Comparison of ENCODE assay signal across 12 mouse cellular contexts in genomic region chr17:65743664-65744330, GRCm38 (mm10). TPM values are rescaled to one million over a fixed set of nuclear protein-coding genes. Genes with fewer than 3 reads are reported as not detected.
A peak's percentile ranks its signal among the peaks of the same experiment; 100 is the strongest.
DNase-seq lines count a peak whose midpoint lies in the region; ATAC-seq and TF ChIP-seq lines count a peak whose summit lies in the region.
"Had no signal": no experiment of that assay in that cellular context is flagged by ENCODE, and none has a peak within 500 bp of the region (broad histone marks: within the 10 kb centered on the region; RNA-seq: fewer than 3 reads in every experiment).

No protein-coding gene starts in this region.

- in situ Hi-C loops in ES-E14 (cut with MboI; ENCODE audit: low sequenced_read_pairs in 2 of 2, unreplicated experiment in 2 of 2), result no loop called here

- no peak for TF ChIP-seq CTCF in cortical plate, adult 2 months (IDR thresholded peaks at IDR 0.05; ENCODE audit: extremely low read depth, insufficient read depth, low read length)

- ATAC-seq in megakaryocyte progenitor cell, adult 5-6 weeks (replicated peaks; ENCODE audit: poor library complexity), result no peak
- ATAC-seq in megakaryocyte-erythroid progenitor cell, adult 5-6 weeks (replicated peaks; ENCODE audit: low FRiP score, low TSS enrichment, poor library complexity, severe bottlenecking), result no peak

- no peak for TF ChIP-seq POLR2A in cortical plate, adult 2 months (IDR thresholded peaks at IDR 0.05; ENCODE audit: extremely low read depth, insufficient read depth, low read length)

- H3K4me1 ChIP-seq in ES-E14 (ENCODE audit: control insufficient read depth in 2 of 2, insufficient read depth in 2 of 2, low read length in 2 of 2, poor library complexity in 1 of 2), result peaks cover 11 to 21% of the 10 kb centered on the region in 2 experiments
- peaks cover 2% of the 10 kb centered on the region for H3K4me1 ChIP-seq in cortical plate, adult 2 months (ENCODE audit: control insufficient read depth, insufficient read depth, low read length)

- peak; percentile 32 for DNase-seq in layer of hippocampus, adult 11-12 months (ENCODE audit: low spot score)
- no peak for DNase-seq in layer of hippocampus, postnatal 14 days (ENCODE audit: low spot score in 2 of 2)
- DNase-seq in ES-E14 (ENCODE audit: low read depth, low spot score), result no peak
- DNase-seq in mesoderm, embryonic 11.5 days (ENCODE audit: low read depth, low spot score), result peak; percentile 46
- DNase-seq in frontal cortex, postnatal 14 days (ENCODE audit: low spot score in 2 of 2), result no peak
- DNase-seq: cerebellum, adult 18-20 months; heart, adult 11 months; heart, postnatal 14 days had no signal

- H3K27ac ChIP-seq in ES-E14 (ENCODE audit: insufficient read depth, low read depth, low read length, poor library complexity, severe bottlenecking), result peak overlapping the region; percentile 54; the same call in 1 of the 2 replicates
- H3K27ac ChIP-seq in cortical plate, adult 2 months (ENCODE audit: insufficient read depth, low read length), result peak overlapping the region; percentile 90
- H3K27ac ChIP-seq: embryonic facial prominence, embryonic 10.5 days had no signal

- H3K9me3 ChIP-seq in ES-E14 (ENCODE audit: control insufficient read depth, insufficient read depth, low read depth, low read length), result no peaks in the 10 kb centered on the region

- H3K4me3 ChIP-seq in ES-E14 (ENCODE audit: insufficient read depth in 1 of 2, low read depth in 1 of 2, low read length in 2 of 2, poor library complexity in 1 of 2, severe bottlenecking in 1 of 2), result peak overlapping the region in 1 of 2 experiments; percentile 9; a peak in 1 of 4 replicates
- no peak overlapping the region for H3K4me3 ChIP-seq in cortical plate, adult 2 months (ENCODE audit: insufficient read depth, low read length)
- H3K4me3 ChIP-seq: embryonic facial prominence, embryonic 10.5 days had no signal

- no peaks in the 10 kb centered on the region for H3K36me3 ChIP-seq in ES-E14 (ENCODE audit: control insufficient read depth, insufficient read depth, low read length, poor library complexity, severe bottlenecking)

- H3K9ac ChIP-seq in ES-E14 (ENCODE audit: insufficient read depth, low read depth, low read length, poor library complexity, severe bottlenecking), result no peak overlapping the region

TF ChIP-seq in ES-E14, 5 proteins besides CTCF, POLR2A, EP300 and RAD21:
- TF ChIP-seq CHD2 (IDR thresholded peaks at IDR 0.05; ENCODE audit: low read depth, low read length) (no peak), HCFC1 (IDR thresholded peaks at IDR 0.05; ENCODE audit: borderline replicate concordance, insufficient read depth, low read length) (no peak), ZC3H11A (IDR thresholded peaks at IDR 0.05; ENCODE audit: borderline replicate concordance, low read depth, low read length) (no peak), MAFK (IDR thresholded peaks at IDR 0.05; ENCODE audit: insufficient read depth, low read depth, low read length) (peak; percentile 76; the same call in 1 of the 2 replicates), ZNF384 (IDR thresholded peaks at IDR 0.05; ENCODE audit: low read depth, low read length) (no peak)

RNA-seq across cellular contexts. Expression of gene Rab31, which starts 28.8 kb away (rescaled TPM):
- 10 to 100 TPM; 64.9 to 72.1 TPM for total RNA-seq in layer of hippocampus, postnatal 14 days (2021)
- total RNA-seq in ES-E14 (2012; rRNA removed), result 16.4 and 22.8 TPM in 2 replicates
- 78.3 and 84.6 TPM in 2 replicates for polyA plus RNA-seq in cortical plate, adult 2 months (2012; rRNA removed)
- total RNA-seq in megakaryocyte progenitor cell, adult 5-6 weeks (2015), result 44.3 and 46.2 TPM in 2 replicates
- total RNA-seq in megakaryocyte progenitor cell, adult 5-6 weeks (2017), result 73.3 and 75.1 TPM in 2 replicates
- 1.3 and 4.3 TPM in 2 replicates for total RNA-seq in megakaryocyte-erythroid progenitor cell, adult 5-6 weeks (2014; fragmentation: Nextera tagmentation)
- total RNA-seq in megakaryocyte-erythroid progenitor cell, adult 5-6 weeks (2017), result 3.4 and 4.4 TPM in 2 replicates

RNA-seq across cellular contexts. Expression of gene Ppp4r1, which starts 38.6 kb away (rescaled TPM):
- total RNA-seq in layer of hippocampus, postnatal 14 days (2021), result 10 to 100 TPM; 39.0 to 40.4 TPM
- total RNA-seq in ES-E14 (2012; rRNA removed), result 40.3 and 48.9 TPM in 2 replicates
- 72.1 and 79.9 TPM in 2 replicates for polyA plus RNA-seq in cortical plate, adult 2 months (2012; rRNA removed)
- 39.9 and 44.5 TPM in 2 replicates for total RNA-seq in megakaryocyte progenitor cell, adult 5-6 weeks (2015)
- total RNA-seq in megakaryocyte progenitor cell, adult 5-6 weeks (2017), result 48.1 and 65.4 TPM in 2 replicates
- 43.6 and 60.8 TPM in 2 replicates for total RNA-seq in megakaryocyte-erythroid progenitor cell, adult 5-6 weeks (2014; fragmentation: Nextera tagmentation)
- 23.8 and 37.2 TPM in 2 replicates for total RNA-seq in megakaryocyte-erythroid progenitor cell, adult 5-6 weeks (2017)

Comparison
In these comparisons a context has a peak if more than half of its experiments do, and no peak if none do; other contexts are left out.
1. DNase-seq: peak in layer of hippocampus, adult 11-12 months (single experiment) and mesoderm, embryonic 11.5 days (single experiment); none in layer of hippocampus, postnatal 14 days (0 of 2), ES-E14 (single experiment) and frontal cortex, postnatal 14 days (0 of 2).